Mouse (Mus musculus): ENCODE measurements around the gene Fto.
A peak's percentile ranks its signal among the peaks of the same experiment; 100 is the strongest.

Fto gene

DNA sequence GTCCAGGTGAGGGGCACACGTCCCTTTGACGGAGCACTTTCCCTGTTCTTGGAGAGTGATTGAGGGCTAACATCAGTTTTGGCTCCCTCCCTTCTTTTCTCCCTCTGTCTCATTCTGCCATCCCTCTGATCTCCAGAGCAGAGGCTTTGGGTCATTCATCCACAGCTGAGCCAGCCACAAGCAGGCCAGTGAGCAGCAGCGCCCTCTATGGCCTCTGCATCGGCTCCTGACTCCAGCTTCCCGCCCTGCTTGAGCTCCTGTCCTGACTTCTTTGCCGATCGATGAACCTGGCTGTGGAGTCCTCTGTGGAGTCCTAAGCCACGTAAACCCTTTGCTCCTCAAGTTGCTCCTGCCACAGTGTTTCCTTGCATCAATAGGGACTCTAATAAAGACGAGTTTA lies 10.9 kb downstream of the Fto start:
- no peak for DNase-seq (ENCODE audit: low read depth)

DNA sequence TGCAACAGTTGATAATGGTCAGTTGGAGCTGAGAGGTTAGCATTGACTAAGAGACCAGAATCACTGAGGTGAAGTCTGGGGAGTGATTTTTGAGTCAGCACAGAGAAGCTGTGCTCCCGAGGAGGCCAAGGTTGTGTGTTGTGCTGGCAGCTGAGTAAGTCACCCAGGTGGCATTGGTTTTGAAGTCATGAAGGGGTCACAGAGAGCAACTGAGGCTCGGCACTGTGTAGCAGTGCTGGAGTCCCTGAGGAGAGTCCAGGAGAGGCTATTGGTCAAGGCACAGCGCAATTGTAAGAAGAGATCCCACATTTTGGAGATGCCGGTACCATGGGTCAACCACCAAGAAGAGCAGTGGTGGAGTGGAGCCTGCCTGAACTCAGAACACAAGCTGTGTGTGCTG lies 11.6 kb downstream of the Fto start:
- no peak for DNase-seq (ENCODE audit: low read depth)

- DNase-seq (ENCODE audit: low read depth), result no peak
Observed at GRCm38 (mm10) chr8:91326018-91326417, 12.7 kb downstream of the Fto start.

GRCm38 (mm10) chr8:91326946-91327345 lies 13.6 kb downstream of the Fto start:
- no peak for DNase-seq (ENCODE audit: low read depth)

- DNase-seq (ENCODE audit: low read depth), result no peak
Observed at GRCm38 (mm10) chr8:91327471-91328205, 14.3 kb downstream of the Fto start.

DNA sequence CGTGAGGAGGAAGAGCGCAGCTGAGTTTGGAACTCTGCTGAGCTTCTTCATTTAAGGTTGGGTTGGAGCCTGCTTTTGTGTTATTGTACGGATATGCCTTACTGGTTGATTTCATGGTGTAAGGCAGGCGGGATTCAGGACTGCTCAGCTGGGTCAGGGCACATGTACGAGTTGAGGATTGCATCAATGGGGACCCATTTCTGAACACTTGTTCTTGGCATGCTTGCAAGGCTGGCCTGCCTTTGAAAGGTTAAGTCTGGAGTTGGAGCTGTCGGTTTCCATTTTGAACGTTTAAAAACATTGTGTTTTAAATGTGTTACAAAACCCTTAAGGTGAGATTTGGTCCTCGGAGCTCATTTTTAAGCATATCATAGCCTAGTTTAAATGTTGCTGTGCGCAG lies 15.7 kb downstream of the Fto start:
- no peak for DNase-seq (ENCODE audit: low read depth)

DNA sequence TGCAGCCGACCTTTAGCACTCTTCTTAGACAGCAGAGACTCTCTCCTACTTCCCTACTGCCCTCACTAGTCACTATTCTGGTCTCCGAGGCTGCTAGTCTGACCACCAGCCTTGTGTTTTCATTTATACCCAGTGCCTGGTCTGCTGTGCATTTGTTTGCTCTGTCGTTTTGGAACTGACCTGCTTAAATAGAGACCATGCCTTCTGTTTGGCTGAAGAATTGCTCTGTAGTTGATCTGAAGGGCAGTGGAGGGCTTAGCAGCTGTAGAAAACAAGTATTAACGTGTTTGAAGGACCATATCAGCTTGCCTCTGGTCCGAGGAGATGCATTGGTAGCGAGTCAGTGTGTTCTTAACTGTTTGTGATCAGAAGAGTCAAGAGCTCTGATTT lies 16.1 kb downstream of the Fto start:
- DNase-seq (ENCODE audit: low read depth), result no peak

- no peak for DNase-seq (ENCODE audit: low read depth)
Observed at GRCm38 (mm10) chr8:91338389-91339154, 25.2 kb downstream of the Fto start.

DNA sequence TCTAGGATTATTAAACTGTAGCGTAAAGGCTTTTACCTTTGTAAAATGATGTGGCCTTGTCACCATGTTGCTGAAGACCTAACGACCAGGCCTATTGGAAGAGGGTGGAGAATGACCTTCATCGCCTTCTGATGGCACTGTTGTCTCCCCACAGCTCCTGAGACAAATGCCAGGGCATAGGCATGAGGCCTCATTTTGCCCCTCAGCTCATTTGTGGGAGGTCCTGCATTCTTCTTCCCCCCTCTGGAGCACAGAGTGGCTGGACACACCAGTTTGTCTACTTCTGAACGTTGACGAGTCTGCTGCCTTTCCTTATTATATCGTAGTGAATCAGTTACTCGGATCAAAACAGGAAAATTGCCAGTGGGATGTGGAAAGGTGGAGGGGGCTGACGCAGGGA lies 26.3 kb downstream of the Fto start:
- no peak for DNase-seq (ENCODE audit: low read depth)

DNA sequence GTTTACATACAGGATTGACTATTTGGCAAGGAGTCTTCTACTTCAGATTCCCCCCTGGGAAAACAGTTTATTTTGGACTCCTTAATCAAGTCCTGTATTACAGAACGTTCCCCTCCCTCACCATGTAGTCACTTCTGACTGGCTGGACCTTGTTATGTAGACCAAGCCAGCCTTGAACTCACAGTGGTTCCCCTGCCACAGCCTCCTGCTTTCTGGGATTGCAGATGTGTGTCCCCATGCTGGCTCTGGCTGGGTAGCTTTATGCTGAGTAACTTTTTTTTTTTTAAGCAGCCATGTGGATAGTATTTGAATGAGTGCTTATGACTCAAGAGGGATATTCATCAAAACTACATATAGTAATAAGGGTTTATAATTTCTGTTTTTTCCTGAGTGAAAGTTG lies 27.4 kb downstream of the Fto start:
- DNase-seq (ENCODE audit: low read depth), result no peak

DNA sequence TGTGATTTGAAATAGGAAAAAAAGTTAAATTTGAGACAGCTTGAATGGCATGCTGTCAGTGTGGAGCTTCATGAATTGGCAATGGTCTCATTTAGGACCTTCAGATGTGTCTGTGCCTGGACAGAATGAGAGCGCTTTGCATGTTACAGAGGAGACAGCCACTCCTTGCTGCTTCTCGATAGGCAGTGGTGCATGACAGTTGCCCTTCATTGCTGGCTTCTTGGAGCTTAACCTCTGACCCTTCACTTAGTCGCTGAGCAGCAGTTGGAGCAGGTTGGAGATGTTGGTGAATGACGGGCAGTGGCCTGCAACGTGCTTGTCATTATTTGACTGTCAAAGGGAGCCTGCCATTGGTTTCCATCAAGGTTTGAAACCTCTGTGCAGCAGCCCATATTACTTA lies 28.9 kb downstream of the Fto start:
- no peak for DNase-seq (ENCODE audit: low read depth)

GRCm38 (mm10) chr8:91342798-91343197 lies 29.5 kb downstream of the Fto start:
- no peak for DNase-seq (ENCODE audit: low read depth)

DNA sequence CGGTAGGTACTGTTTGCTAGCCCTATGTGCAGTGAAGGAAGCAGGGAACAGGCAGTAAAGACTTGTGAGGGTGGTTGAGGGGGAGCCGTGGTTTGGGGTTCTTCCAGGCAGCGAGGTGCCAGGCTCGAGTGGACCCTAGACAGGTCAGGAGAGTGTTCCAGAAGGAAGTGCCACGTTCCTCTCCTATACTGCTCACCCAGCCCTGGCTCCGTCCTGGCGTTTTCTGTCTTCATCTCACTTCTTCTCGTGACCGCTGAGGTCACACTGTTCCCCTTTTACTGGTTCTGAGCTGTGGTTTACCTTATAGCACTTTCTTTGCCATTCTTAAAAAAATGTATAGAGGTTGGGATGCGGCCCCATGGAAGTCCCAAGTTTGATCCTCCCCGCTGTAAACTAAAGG lies 31.3 kb downstream of the Fto start:
- DNase-seq (ENCODE audit: low read depth), result no peak

- no peak for DNase-seq (ENCODE audit: low read depth)
Observed at GRCm38 (mm10) chr8:91347146-91347545, 33.8 kb downstream of the Fto start.

GRCm38 (mm10) chr8:91347595-91347994 lies 34.3 kb downstream of the Fto start:
- no peak for DNase-seq (ENCODE audit: low read depth)

GRCm38 (mm10) chr8:91349816-91350215 lies 36.5 kb downstream of the Fto start:
- DNase-seq (ENCODE audit: low read depth), result no peak

- DNase-seq (ENCODE audit: low read depth), result no peak
Observed at GRCm38 (mm10) chr8:91350628-91351027, 37.3 kb downstream of the Fto start.

DNA sequence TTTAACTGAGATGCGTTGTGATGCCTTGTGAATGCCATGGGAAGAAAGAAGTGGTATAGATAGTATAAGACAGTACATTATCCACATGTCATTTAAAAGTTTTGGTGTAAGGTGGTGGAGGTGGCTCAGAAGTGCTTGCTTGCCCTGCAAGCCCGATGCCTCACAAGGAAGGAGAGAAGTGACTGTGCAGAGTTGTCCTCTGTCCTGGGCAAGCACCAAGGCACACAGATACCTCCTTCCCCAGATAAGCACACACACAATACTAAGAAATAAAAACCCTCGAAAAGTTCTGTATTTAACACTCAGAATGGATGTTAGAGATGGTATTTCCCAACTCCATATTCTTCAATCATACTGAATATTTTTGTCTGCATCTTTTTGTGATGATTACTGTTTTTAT lies 39.3 kb downstream of the Fto start:
- no peak for DNase-seq (ENCODE audit: low read depth)

GRCm38 (mm10) chr8:91353062-91353461 lies 39.7 kb downstream of the Fto start:
- DNase-seq (ENCODE audit: low read depth), result no peak

DNA sequence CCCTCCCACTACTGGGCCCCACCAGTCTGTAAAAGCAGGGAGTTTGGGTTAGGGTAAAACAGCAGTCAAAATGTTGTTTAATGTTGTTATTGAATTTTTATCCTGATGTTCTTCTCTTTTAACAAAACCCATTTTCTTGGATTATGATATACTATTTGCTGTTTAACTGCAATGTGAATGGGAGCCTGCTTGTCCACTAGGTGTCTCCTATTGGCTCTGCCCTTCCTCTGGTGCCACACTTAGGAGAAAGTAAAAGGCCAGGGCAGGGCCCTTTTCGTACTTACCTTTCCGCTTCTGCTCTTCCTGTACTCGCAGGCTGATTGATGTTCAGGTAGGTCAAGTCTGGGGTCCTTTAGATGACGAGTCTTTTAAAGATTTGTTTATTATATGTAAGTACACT lies 40.6 kb downstream of the Fto start:
- DNase-seq (ENCODE audit: low read depth), result no peak

DNA sequence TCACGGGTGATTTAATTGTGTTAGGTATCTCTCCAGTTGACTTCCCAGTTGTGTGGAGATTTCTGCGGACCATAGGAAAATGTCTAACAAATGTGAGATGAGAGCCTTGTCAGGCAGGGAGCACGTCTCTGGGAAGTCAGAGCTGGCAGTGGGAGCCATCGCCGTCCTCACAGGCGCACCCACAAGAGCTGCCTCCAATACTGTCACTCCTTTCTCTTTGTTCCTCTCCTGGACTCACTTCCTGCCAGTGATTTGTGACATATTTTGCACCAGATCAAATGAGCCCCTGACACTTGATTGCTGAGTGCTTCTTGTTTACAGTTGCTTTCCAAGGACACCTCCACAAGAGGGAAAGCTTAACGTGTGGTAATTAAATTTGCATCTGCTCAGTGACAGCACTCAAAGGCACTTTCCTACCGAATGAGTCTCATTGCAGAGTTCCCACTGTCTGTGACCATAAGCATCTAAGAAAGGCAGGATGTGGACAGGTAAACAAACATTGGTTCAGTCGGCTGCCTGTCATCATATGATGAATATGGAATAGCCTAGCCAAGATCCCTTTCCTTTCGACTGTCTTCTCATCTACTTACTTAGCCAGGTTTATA lies 42.1 kb downstream of the Fto start:
- DNase-seq (ENCODE audit: low read depth), result no peak

DNA sequence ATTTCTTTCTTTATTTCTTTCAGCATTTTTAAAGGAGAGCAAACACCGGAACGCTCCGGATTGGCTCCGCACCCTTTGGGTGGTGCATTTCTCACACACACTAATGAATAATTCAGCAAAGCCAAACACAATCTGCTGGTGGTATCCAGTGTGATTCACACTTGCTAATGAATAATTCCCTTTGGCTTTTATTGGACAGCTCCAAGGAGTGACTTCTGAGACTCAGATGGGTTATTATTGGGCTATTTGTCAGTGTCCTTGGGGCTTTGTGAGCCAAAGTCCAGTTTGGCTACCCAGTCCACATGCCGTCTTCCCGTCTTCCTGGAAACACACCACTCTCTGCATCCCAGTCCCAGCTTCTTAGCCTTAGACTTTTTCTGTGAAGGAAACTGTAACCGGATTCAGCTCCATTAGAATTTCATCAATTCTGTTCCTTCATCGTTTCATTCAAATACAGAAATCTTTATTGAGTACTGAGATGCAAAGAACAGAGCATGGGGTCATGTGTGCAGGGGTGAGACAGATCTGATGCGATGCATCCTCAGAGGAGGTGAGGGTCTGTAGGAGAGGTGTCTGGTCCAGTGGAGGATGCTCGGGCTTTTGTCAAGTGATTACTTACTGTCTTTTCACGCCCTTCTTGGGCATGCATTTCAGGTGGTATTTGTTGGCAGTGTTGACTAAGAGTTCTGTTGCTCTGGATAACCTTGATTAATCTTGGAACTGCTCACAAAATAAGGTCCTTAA lies 42.8 kb downstream of the Fto start:
- DNase-seq (ENCODE audit: low read depth), result peak; percentile 54
